Mouse (Mus musculus) right cerebral cortex, postnatal 14 days (tissue): ENCODE data around the gene Slamf9.

Experiments
- DNase-seq: peaks from one replicate; pipeline ENCODE4 v3.0.0; 2022

Slamf9 gene

DNA sequence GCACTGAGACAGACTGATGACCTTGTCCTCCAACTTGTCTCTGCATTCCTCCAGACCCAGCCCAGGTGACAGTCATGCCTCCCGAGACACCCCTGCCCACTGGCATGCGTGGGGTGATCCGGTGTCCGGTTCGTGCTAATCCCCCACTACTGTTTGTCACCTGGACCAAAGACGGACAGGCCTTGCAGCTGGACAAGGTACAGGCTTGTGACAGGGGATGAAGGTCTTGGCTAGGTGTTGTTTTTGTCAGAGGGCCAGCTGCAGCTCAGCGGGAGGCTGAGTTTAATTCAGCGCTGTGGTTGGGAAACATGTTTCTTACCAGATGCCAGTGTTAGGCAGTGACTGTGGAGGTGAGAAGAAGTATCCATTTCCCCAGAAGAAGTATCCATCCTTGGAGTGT, 16.9 kb downstream of the Slamf9 start:
- DNase-seq: no peak

DNA sequence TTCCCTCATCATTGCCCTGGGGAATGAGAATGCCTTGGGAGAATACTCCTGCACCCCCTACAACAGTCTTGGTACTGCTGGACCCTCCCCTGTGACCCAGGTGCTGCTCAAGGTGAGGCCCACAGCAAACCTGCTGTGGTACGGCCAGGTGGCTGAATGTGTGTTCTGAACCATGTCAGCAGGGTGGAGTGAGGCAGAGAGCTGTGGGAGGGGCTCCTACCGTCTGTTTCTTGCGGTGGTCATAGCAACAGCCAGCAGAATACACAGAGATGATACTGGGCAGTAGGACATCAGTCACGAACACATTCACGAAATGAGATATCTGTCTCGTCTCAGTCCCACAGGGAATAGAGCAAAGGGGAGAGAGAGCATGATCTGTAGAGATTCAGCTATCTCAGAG, 18.4 kb downstream of the Slamf9 start:
- DNase-seq: no peak

DNA sequence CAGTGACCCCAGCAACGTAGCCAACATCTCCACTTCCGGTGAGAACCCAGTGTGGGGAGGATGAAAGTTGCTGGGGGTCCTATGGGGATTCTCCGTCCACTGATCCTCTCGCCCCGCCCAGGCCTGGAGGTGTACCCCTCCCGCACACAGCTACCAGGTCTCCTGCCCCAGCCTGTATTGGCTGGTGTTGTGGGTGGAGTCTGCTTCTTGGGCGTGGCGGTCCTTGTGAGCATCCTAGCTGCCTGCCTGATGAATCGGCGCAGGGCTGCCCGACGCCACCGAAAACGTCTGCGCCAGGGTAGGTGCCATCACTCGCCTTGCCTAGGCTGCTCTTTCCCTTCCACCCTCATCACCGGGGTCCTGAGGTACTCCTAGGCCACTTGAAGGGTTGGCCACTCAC, 20.9 kb downstream of the Slamf9 start:
- no peak for DNase-seq

DNA sequence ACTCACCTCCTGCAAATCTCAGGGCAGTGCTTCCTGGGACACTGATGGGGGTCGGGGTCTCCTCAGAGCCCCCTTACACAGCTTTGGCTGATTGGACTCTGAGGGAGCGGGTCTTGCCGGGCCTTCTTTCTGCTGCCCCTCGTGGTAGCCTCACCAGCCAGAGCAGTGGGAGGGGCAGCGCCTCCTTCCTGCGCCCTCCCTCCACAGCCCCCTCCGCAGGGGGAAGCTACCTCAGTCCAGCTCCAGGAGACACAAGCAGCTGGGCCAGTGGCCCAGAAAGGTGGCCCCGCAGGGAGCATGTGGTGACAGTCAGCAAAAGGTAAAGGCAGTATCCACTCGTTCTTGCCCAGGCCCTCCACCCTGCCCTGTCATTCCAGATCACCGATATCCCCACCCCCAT, 22.3 kb downstream of the Slamf9 start:
- DNase-seq: no peak

DNA sequence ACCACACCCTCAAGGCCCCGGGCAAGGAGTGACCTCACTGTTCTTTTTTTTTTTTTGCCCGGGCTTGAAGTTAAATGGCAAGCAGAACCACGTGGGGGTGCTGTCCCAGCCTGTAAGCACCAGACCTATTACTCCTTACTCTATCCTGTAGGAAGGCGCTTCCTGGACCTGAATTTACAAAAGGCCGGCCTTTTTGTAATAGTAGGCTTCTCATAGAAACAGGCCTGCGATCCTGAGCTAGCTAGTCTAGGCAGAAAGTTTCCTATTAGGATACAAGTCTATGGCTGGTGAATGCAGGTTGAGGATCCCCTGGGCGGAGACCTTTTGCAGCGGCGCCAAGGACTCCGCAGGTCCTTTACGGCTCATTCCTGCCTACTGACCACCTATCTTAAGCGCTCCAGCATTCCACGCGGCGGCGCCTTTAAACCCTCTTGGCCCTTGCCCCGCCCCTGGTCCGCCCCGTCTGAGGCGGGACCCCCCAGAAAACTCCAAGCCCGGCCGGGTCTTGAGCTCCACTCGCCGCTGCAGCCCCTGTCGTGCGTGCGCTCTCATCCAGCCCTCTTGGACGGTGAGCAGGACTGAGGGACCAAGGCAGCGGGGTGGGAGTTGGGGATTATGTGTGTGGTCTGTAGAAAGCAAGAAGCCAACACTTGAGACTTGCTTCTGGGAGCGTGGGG, 24.7 kb downstream of the Slamf9 start, which contains the start of gene Tagln2:
Tagln2 (plus strand) TSS at position 283 of the 677 bp plus-strand sequence.
- DNase-seq: peak; percentile 44

DNA sequence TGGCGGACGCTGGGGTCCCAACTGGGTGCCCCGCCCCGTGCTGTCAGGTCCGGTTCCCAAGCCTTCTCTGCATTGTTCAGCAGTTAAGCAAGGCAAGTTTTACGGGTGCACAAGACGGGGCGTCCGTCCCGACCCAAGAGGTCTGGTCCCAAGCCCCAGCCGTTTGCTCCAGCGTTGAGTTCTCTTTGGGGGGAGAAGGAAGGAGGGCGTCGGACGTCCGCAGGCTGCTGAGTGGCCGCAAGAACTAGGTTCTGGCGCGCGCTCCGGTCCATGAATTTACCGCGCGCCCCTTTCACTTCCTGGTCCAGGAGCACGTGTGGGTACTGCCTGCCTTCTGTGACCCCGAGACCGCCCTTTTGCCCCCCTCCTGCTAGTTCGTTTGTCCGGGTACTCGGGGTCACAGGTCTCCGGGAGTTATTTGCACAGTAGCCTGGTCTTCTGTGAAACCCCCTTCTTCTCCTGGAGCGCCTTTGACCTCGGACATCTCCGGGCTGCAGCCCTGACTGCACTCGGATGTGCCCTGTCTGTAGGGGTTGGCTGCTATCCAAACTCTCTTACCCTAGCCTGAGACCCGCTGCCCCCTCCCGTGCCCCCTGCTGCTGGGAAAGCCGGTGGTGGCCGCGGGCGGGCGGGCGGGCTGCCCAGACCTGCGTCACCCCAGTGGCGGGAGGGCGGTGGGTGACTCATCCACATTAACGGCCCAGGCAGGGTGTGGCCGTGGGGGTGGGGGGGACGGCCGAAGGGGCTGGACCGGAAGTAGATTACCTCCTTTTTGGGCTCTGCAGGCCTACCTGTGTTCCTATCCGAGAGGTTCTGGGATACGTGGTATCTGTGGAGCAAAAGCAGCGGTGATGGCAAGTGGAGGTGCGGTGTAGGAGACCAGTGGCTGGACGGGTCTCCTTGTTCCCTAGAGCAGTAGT, 25.6 kb downstream of the Slamf9 start:
- no peak for DNase-seq

DNA sequence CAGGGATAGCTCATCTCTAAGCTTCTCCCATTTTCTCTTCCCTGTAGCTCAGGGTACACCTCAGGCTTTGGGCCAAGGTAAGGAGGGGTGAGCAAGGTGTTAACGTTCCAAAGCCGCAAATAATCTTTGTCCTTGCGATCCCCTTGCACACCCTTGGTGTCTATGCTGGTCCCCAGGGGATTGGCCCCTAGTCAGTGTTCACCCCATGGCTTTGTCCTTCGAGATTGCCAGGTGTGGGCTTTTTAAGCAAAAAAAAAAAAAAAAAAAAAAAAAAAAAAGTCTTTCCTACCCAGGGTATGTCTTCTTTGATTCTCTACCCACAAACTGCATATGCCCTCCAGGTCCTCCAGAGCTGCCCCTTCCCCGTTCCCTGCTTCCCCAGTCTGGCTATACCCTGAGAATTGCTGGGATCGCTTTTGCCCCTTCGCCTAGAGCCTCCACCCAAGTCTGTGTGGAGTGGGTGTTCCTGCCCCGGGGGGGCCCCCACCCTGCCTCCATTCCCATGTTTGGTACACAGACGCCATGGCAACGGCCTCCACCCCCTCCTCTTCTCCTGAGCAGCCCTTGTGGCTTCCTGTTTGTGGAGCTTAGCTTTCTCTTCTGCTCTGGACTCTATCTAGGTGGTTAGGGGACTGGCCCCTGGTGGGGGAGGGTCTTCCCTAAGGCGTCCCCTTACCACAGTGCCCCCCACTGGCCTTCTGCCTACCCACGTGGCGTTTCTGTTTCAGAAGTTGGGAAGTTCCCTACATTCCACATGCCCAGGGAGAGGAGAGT, 26.4 kb downstream of the Slamf9 start:
- no peak for DNase-seq

DNA sequence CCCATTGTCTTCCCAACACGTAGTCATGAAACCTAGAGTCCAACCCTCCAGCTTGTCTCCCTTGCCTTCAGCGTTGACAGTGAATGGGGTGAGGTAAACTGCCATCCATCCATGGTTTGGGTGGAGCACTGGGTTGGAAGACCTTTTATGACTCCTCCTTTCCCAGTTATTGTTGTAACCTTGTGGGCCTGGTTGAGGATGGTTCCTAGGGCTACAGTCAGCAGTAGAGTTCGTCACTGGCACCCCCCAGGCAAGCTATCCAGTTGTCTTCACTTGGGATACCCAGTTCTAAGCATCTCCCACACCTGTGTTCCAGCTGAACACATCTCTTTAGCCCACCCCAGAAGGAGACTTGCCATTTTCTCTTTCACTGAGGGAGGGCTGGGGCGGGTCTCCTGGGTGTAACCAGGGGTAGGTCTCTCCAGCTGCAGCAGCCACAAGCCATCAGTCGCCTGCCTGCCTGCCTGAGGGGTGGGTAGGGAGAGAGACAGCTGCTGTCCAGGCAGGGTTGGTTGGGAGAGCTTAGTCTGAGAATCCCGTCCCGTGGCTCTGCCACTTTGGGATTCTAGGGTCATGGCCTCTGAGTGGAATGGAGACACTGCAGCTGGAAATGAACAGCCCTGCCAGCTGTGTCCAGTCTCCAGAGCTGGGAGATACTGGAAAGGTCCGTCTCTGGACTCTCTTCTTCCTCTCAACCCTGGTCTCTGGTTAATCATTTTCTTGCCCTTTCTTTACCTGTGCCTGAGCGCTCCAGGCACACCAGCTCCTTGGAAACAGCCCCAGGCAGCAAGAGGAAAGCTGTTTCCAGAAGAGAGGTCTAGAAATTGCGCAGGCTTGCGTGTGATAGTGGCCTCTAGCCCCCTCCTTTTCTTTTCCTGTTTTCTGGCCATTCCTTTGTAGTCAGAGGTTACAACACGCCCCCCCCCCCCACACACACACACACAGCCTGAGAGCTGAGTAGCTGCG, 27.3 kb downstream of the Slamf9 start:
- no peak for DNase-seq

DNA sequence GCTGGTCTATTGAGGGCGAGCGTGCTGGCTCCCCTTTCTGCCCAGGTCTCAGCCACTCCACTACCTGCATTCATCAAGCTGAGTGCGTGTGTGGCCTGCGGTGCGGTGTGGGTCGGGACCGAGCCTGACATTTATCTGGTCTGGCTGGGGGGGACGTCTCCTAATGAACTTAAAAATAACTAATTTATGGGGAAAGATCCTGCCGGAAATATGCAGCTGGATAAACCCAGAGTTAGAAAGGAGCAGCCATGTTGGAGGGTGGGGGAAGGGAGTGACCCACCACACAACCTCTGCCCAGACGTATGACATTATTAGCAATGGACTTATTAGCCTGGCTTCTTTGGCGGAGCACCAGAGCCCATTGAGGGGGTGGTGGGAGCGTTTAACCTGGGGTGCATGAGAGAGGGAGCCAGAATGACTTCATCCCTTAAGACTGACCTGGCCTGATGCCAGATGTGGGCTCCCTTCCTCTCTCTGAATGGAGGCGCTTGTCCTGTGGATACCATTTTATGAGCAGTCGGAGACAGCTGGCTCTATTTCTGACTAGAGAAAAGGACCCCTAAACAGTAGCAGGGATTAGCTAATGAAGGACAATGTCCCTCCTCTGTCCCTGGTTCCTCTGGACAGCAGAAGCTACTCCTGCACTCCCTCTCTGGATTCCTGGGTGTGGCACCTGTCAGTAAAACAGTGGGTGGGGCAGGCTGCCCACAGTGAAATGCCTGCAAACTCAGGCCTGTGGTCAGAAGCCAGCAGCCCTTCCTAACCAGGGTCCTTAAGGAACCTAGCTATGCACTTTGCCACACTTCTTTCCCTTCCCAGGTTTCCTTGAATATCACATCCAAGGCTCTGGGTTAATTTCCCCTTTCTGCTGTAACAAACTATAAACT, 28.2 kb downstream of the Slamf9 start:
- DNase-seq: peak; percentile 54

DNA sequence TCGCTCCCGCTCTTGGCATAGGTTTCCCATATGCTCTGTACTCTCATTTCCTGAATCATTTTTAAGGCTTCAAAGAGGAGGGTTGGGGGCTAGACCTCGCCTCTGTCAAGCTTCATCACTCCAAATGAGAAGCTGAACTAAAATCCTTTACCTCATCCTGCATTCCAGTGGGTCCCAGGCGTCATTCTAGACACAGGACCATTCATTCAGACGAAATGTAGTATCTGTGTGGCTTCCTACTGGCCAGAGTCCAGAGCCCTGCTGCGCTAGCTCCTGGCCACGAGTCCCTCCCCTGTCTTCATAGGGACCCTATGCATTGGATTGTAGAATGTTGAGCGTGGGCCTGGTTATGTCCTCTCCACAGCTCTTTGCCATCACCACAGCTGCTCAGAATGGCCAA, 29.6 kb downstream of the Slamf9 start:
- no peak for DNase-seq

DNA sequence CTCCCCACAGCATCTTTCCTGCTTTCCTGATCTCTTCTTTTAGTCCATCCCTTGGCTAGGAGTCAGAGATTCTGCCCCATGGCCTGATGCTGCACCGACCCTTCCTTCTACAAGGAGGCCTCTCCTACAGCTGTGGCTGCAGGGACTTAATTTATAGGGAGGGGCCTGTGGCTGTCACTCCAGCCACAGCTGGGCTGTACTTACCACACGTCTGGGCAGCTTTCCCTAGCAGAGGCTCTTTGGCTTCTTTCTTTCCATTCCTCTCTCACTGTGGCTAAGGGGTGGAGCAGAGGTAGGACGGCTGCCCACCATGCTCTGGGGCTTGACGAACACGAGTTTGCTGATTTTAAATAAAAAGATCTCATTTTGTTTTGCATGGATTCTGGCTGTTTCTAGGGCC, 31.8 kb downstream of the Slamf9 start:
- no peak for DNase-seq

DNA sequence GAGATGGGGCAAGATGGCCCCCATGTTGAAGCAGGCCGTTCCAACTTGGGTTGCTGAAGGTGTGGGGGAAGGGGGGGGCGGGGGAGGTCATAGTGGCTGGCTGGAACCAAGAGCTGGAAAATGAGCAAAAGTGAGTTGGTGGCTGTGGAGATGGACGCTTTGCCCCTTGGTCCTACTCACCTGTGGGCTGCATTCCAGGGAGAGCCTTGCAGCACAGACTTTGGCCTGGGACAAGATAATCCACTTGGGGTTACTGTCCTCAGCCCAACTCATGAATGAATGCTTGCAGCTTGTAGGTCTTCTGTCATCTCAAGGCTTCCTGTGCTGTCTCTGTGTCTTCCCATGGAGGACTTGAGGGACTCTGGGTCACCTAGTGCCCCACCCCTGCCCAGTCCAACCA, 32.5 kb downstream of the Slamf9 start:
- DNase-seq: no peak

DNA sequence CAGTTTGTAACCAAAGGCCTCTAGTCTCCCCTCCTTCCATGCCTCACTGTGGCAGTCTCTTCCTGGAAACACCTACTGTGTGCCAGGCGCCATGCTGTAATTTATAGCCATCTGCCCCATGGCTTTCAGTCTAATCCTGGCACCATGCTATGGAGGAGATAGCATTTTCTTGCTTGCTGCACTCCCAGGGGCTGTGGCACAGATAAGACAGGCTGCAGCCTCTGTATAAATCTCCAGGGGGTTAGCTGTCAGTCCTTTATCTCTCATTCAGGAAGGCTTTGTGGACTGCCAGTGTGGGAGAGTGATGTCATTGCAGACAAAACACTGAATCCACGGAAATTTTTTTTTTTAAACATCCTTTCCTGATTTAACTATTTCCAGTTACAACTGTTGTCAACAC, 33.0 kb downstream of the Slamf9 start:
- DNase-seq: no peak

DNA sequence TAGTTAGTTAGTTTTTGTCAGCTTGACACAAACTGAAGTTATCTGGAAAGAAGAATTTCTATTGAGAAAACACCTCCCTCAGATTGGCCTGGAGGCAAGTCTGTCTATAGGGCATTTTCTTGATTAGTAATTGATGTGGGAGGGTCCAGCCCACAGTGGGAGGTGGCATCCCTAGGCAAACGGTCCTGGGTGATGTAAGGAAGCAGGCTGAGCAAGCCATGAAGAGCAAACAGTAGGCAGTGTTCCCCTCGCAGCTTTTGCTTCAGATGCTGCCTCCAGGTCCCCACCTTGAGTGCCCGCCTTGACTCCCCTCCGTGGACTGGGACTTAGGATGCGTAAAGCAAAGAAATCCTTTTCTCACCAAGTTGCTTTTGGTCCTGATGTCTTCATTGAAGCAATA, 34.1 kb downstream of the Slamf9 start:
- no peak for DNase-seq

DNA sequence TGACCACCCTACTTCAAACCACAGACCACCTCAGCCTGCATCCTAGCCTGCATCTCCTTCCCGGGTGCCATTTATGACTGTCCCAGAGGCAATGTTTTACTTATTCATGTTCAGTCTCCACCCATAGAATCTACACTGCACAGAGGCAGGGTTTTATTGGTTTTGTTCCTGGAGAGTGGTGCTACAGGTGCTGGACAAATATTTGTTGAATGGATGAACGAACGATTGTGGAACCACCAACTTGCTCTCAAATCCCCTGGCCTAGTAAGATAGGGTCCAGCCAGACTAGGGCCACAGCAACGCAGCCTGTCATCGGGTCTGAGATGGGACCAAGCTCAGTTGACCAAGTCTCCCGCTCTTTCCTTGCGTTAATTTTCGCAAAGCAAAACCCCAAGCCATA, 34.8 kb downstream of the Slamf9 start:
- no peak for DNase-seq

DNA sequence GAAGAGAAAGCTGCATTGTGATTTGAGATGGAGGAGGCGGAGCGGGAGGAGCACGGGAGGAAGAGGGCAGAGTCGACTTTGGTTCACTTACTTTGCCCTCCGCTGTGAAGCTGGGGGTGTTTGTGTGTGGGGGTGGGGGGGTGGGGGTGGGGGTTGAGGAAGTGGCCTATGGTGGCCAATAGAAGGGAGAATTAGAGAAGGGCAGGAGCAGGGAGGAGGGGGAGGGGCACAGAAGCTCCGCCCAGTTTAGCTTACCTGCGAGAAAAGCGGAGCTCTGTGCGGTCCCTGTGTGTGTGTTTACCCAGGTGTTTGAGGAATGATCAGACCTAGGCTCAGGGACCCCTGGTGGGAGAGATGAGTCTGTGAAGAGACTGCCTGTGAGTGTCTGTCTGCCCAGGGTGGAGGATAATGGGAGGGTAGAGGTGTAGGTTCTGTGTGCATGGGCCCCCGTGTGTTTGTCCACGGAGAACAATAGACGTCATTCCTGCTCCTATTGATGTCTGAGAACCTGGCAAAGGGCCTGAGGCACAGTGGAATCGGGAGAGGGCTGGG, 35.3 kb downstream of the Slamf9 start:
- no peak for DNase-seq

DNA sequence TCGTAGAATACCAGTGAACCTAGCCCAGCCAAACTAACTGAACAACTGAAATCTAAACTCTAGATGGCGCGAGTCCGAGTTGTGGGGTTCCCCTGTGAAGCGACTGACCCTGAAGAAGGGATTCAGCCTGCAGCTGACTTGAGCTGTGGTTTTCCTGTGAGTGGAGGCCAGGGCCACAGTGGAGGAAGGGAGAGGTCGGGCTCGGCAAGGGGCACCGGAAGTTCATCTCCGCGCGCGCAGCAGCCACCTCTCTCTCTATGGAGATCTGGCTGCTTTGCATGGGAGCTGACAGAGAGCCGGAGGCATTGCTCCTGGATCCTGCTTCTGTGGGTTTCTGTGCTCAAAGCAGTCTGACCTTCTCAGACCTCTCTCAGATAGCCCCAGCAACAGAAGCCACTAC, 37.8 kb downstream of the Slamf9 start:
- no peak for DNase-seq

DNA sequence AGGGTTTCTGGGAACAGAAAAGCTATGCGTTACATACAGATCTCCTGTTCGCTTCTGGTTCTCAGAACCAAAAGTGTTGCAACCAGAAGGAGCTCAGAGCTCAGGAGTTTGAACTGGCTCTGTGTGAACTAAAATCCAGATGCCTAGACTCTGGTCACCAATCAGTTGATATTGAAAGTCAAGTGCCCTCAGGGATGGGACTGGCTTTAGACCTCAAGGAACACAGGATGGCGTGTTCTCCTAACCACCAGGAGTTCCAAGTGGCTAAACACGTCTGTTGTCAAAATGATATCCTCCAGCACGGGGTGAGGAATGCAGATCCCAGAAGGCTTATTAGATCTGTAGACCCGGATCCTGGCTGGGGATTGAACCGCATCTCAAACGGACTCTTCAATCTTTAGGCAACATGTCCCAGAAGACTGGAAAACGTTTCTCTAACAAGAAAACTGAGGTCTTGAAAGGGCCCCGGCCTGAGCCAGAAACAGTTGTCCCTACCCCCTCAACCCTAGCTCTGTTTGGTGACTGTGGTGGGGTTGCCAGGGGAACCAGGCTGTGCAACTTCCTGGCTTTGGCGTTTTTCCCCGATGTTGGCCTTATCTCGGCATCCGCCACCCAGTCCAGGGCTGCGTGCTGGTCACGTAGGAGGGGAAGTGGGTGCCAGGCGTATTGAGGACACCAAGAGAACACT, 38.5 kb downstream of the Slamf9 start:
- no peak for DNase-seq

DNA sequence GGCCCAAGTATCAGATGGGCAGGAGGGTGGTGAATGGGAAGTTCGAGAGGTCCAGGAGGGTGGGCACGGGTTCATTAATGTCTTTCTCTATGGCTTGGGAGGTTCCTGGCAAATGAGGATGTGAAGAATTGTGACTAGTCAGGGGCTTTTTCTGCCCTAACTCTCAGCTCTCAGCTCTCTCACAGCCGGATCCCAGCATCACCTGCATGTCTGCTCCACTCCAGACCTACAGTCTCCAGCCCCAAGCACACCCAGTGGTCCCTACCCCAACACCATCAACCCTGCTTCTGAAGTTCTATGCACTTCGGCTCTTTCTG, 39.0 kb downstream of the Slamf9 start:
- no peak for DNase-seq

DNA sequence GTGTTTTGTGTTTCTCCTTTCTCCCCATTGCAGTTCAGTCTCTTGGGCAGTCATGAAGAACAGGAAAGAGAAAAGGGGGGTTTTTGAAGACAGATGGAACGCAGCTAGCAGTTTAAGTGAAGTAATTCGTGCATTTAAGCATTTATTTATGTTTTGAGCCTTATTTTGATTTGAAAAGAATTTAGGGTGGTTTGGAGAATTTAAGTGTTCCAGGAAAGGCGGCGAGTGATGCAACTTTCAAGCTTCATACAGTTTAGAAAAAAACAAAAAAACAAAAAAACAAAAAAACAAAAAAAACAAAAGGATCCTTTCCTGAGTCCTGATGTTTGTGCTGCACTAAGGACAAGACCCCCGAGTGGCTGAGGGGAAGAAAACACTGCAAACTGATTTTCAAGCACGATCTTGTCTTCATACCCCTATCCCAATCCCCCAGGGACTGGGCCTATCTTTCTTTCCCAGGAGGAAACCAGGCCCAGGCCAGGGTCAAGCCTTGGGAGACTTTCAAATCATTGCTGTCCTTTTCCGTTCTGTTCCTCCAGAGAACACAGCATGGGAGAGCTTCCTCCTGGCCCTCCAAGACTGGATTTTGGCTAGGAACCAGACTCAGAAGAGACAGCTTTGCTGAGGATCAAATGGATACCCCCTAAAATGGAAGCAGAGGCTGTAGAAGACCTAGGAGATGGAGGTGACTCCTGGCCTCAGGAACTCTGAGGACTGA, 39.6 kb downstream of the Slamf9 start:
- no peak for DNase-seq
